Mouse (Mus musculus): ENCODE data around the gene Pgrmc2.

The Pgrmc2 gene

GRCm38 (mm10) chr3:41075376-41075775 is 7.5 kb downstream of the Pgrmc2 start:
- no peak for DNase-seq (ENCODE audit: extremely low read depth, low read depth, low spot score)

GRCm38 (mm10) chr3:41070519-41070918 is 12.3 kb downstream of the Pgrmc2 start:
- DNase-seq (ENCODE audit: extremely low read depth, low read depth, low spot score), result no peak

- no peak for DNase-seq (ENCODE audit: extremely low read depth, low read depth, low spot score)
These were observed 17.5 kb downstream of the Pgrmc2 start for GRCm38 (mm10) chr3:41065320-41065719.

GRCm38 (mm10) chr3:41062758-41063157 is 20.1 kb downstream of the Pgrmc2 start:
- no peak for DNase-seq (ENCODE audit: extremely low read depth, low read depth, low spot score)

- no peak for DNase-seq (ENCODE audit: extremely low read depth, low read depth, low spot score)
These were observed 20.8 kb downstream of the Pgrmc2 start for GRCm38 (mm10) chr3:41061831-41062565.

GRCm38 (mm10) chr3:41059249-41059648 is 23.6 kb downstream of the Pgrmc2 start:
- no peak for DNase-seq (ENCODE audit: extremely low read depth, low read depth, low spot score)

GRCm38 (mm10) chr3:41058395-41058794 is 24.5 kb downstream of the Pgrmc2 start:
- peak; percentile 61 for DNase-seq (ENCODE audit: extremely low read depth, low read depth, low spot score)

- DNase-seq (ENCODE audit: extremely low read depth, low read depth, low spot score), result peak; percentile 84
These were observed 29.5 kb downstream of the Pgrmc2 start for GRCm38 (mm10) chr3:41053334-41053733.

GRCm38 (mm10) chr3:41047838-41048237 is 35.0 kb downstream of the Pgrmc2 start:
- no peak for DNase-seq (ENCODE audit: extremely low read depth, low read depth, low spot score)

GRCm38 (mm10) chr3:41043756-41044354 is 39.0 kb downstream of the Pgrmc2 start:
- no peak for DNase-seq (ENCODE audit: extremely low read depth, low read depth, low spot score)

GRCm38 (mm10) chr3:41042195-41042938 is 40.5 kb downstream of the Pgrmc2 start:
- no peak for DNase-seq (ENCODE audit: extremely low read depth, low read depth, low spot score)

- no peak for DNase-seq (ENCODE audit: extremely low read depth, low read depth, low spot score)
These were observed 41.6 kb downstream of the Pgrmc2 start for GRCm38 (mm10) chr3:41041241-41041640.

GRCm38 (mm10) chr3:41038297-41038916 is 44.4 kb downstream of the Pgrmc2 start:
- no peak for DNase-seq (ENCODE audit: extremely low read depth, low read depth, low spot score)

GRCm38 (mm10) chr3:41031286-41032210 is 51.3 kb downstream of the Pgrmc2 start:
- no peak for DNase-seq (ENCODE audit: extremely low read depth, low read depth, low spot score)

- no peak for DNase-seq (ENCODE audit: extremely low read depth, low read depth, low spot score)
These were observed 52.1 kb downstream of the Pgrmc2 start for GRCm38 (mm10) chr3:41030705-41031104.

- DNase-seq (ENCODE audit: extremely low read depth, low read depth, low spot score), result peak; percentile 40
These were observed 60.9 kb downstream of the Pgrmc2 start for GRCm38 (mm10) chr3:41021980-41022379.

- peak; percentile 68 for DNase-seq (ENCODE audit: extremely low read depth, low read depth, low spot score)
These were observed 62.2 kb downstream of the Pgrmc2 start for GRCm38 (mm10) chr3:41020687-41021086.

- no peak for DNase-seq (ENCODE audit: extremely low read depth, low read depth, low spot score)
These were observed 64.7 kb downstream of the Pgrmc2 start for GRCm38 (mm10) chr3:41018022-41018608.

All from fat pad, adult 2 months (tissue).